7 mouse cellular contexts compared by ENCODE assay signal in genomic region chr19:43523551-43523950, GRCm38 (mm10). TPM values are rescaled to one million over a fixed set of nuclear protein-coding genes. Genes with fewer than 3 reads are reported as not detected.
DNase-seq lines count a peak whose midpoint lies in the region; ATAC-seq and TF ChIP-seq lines count a peak whose summit lies in the region.

No protein-coding gene starts in this region.

- no peaks in the 10 kb centered on the region for H3K9me3 ChIP-seq in heart, postnatal 0 days (replicated peaks; ENCODE audit: control insufficient read depth, low read length)
- H3K9me3 ChIP-seq in limb, embryonic 11.5 days (ENCODE audit: control insufficient read depth, low read length) = no peaks in the 10 kb centered on the region
- H3K9me3 ChIP-seq in midbrain, embryonic 15.5 days = no peaks in the 10 kb centered on the region
- no peaks in the 10 kb centered on the region for H3K9me3 ChIP-seq in stomach, embryonic 14.5 days (ENCODE audit: control insufficient read depth, low read depth, low read length)

- peaks cover 7% of the 10 kb centered on the region for H3K36me3 ChIP-seq in C2C12 (ENCODE audit: control insufficient read depth, insufficient read depth)
- no peaks in the 10 kb centered on the region for H3K36me3 ChIP-seq in heart, postnatal 0 days (replicated peaks; ENCODE audit: control insufficient read depth, insufficient read depth, low read length)
- H3K36me3 ChIP-seq in limb, embryonic 11.5 days (ENCODE audit: control insufficient read depth, insufficient read depth, low read length) = no peaks in the 10 kb centered on the region
- no peaks in the 10 kb centered on the region for H3K36me3 ChIP-seq in midbrain, embryonic 15.5 days (replicated peaks)
- no peaks in the 10 kb centered on the region for H3K36me3 ChIP-seq in stomach, embryonic 14.5 days (ENCODE audit: control insufficient read depth, insufficient read depth, low read length)

- H3K4me3 ChIP-seq in C2C12 (ENCODE audit: insufficient read depth, poor library complexity, severe bottlenecking) = peak overlapping the region; percentile 44
- peak overlapping the region; percentile 60 for H3K4me3 ChIP-seq in heart, postnatal 0 days (ENCODE audit: low read depth, low read length)
- H3K4me3 ChIP-seq in limb, embryonic 11.5 days (ENCODE audit: low read depth, low read length) = peak overlapping the region; percentile 74
- H3K4me3 ChIP-seq in midbrain, embryonic 15.5 days = peak overlapping the region; percentile 76
- H3K4me3 ChIP-seq in stomach, embryonic 14.5 days (ENCODE audit: low read depth, low read length) = peak overlapping the region; percentile 74

- peak overlapping the region; percentile 64 for H3K4me2 ChIP-seq in heart, postnatal 0 days (ENCODE audit: low read depth, low read length)
- H3K4me2 ChIP-seq in limb, embryonic 11.5 days (ENCODE audit: low read depth, severe bottlenecking) = peak overlapping the region; percentile 59
- peak overlapping the region; percentile 87 for H3K4me2 ChIP-seq in midbrain, embryonic 15.5 days
- peak overlapping the region; percentile 86 for H3K4me2 ChIP-seq in stomach, embryonic 14.5 days (replicated peaks; ENCODE audit: low read depth, low read length)

- peaks cover 42% of the 10 kb centered on the region for H3K79me3 ChIP-seq in C2C12 (ENCODE audit: low read depth)

- no peak for TF ChIP-seq EP300 in heart, postnatal 0 days (IDR thresholded peaks at IDR 0.05; ENCODE audit: low read depth)

- no peak for ATAC-seq in heart, postnatal 0 days (ENCODE audit: insufficient read depth, low read depth)
- no peak for ATAC-seq in limb, embryonic 11.5 days (ENCODE audit: insufficient number of reproducible peaks, low FRiP score, low TSS enrichment, low read depth)
- ATAC-seq in midbrain, embryonic 15.5 days (replicated peaks) = no peak
- ATAC-seq in stomach, embryonic 14.5 days (ENCODE audit: insufficient number of reproducible peaks, insufficient read depth, low FRiP score, low read depth) = no peak

- peak overlapping the region; percentile 43 for H3K9ac ChIP-seq in heart, postnatal 0 days (replicated peaks; ENCODE audit: low read depth, low read length)
- peak overlapping the region; percentile 71; the same call in 1 of the 2 replicates for H3K9ac ChIP-seq in limb, embryonic 11.5 days (ENCODE audit: low read length)
- H3K9ac ChIP-seq in midbrain, embryonic 15.5 days = peak overlapping the region; percentile 65
- 0 out of 2 replicates have a peak overlapping the region, but pooled peaks have one; percentile 45 for H3K9ac ChIP-seq in stomach, embryonic 14.5 days (replicated peaks; ENCODE audit: low read depth, low read length)

- peak overlapping the region; percentile 83 for H3K27ac ChIP-seq in heart, postnatal 0 days (ENCODE audit: low read depth)
- H3K27ac ChIP-seq in limb, embryonic 11.5 days (replicated peaks; ENCODE audit: low read depth, low read length) = no peak overlapping the region
- H3K27ac ChIP-seq in midbrain, embryonic 15.5 days = no peak overlapping the region
- no peak overlapping the region for H3K27ac ChIP-seq in stomach, embryonic 14.5 days (ENCODE audit: low read length)

- H3K27me3 ChIP-seq in C2C12 (ENCODE audit: control insufficient read depth, insufficient read depth, insufficient read length) = no peaks in the 10 kb centered on the region
- no peaks in the 10 kb centered on the region for H3K27me3 ChIP-seq in heart, postnatal 0 days (ENCODE audit: control insufficient read depth, insufficient read depth, low read length)
- H3K27me3 ChIP-seq in limb, embryonic 11.5 days (ENCODE audit: control insufficient read depth, insufficient read depth, low read length) = no peaks in the 10 kb centered on the region
- H3K27me3 ChIP-seq in midbrain, embryonic 15.5 days (replicated peaks) = no peaks in the 10 kb centered on the region
- H3K27me3 ChIP-seq in stomach, embryonic 14.5 days (ENCODE audit: control insufficient read depth, insufficient read depth, low read length) = no peaks in the 10 kb centered on the region

- H3K79me2 ChIP-seq in C2C12 (ENCODE audit: control insufficient read depth, insufficient read depth) = peaks cover 55% of the 10 kb centered on the region

- no peak for TF ChIP-seq CTCF in C2C12 (IDR thresholded peaks at IDR 0.05; ENCODE audit: control insufficient read depth, insufficient read depth, insufficient read length)
- TF ChIP-seq CTCF in heart, postnatal 0 days (IDR thresholded peaks at IDR 0.05; ENCODE audit: low read depth) = no peak

- H3K4me1 ChIP-seq in heart, postnatal 0 days (ENCODE audit: control insufficient read depth, insufficient read depth) = peaks cover 13% of the 10 kb centered on the region; the same call in 1 of the 2 replicates
- H3K4me1 ChIP-seq in limb, embryonic 11.5 days (ENCODE audit: control insufficient read depth, insufficient read depth, low read length) = peaks cover 3% of the 10 kb centered on the region
- peaks cover 45% of the 10 kb centered on the region for H3K4me1 ChIP-seq in midbrain, embryonic 15.5 days
- peaks cover 4% of the 10 kb centered on the region; the same call in 1 of the 2 replicates for H3K4me1 ChIP-seq in stomach, embryonic 14.5 days (ENCODE audit: control insufficient read depth, insufficient read depth, low read length)

- WGBS in heart, postnatal 0 days = 3% methylated on average over 12 of the region's 12 CpGs
- 10% methylated on average over 12 of the region's 12 CpGs for WGBS in limb, embryonic 11.5 days
- 4% methylated on average over 12 of the region's 12 CpGs for WGBS in midbrain, embryonic 15.5 days
- 4% methylated on average over 12 of the region's 12 CpGs for WGBS in stomach, embryonic 14.5 days

- DNase-seq in ES-CJ7 (ENCODE audit: low read depth, low spot score) = peak; percentile 66
- DNase-seq in embryo, embryonic 10 days (ENCODE audit: low spot score) = peak; percentile 54
- DNase-seq in heart, postnatal 0 days (ENCODE audit: low spot score) = peak; percentile 41
- peak; percentile 37 for DNase-seq in limb, embryonic 11.5 days (ENCODE audit: low spot score)

- H3ac ChIP-seq in C2C12 (ENCODE audit: control insufficient read depth, insufficient read length, low read depth) = peak overlapping the region; percentile 67

TF ChIP-seq in C2C12, 6 proteins besides CTCF, POLR2A, EP300 and RAD21:
- peak; percentile 73 for TF ChIP-seq USF1 (IDR thresholded peaks at IDR 0.05; ENCODE audit: low read depth)
- no peak for TF ChIP-seq MYOD1 (IDR thresholded peaks at IDR 0.05; ENCODE audit: control insufficient read depth, insufficient read length, low read depth)

RNA-seq across cellular contexts. Expression of gene Got1, which starts 0.9 kb away (rescaled TPM):
- 69.8 TPM for polyA plus RNA-seq in C2C12 (2012; fragmentation: generic; extraction: Trizol)
- 344 and 375 TPM in 2 replicates for total RNA-seq in heart, postnatal 0 days (2014; rRNA removed; ENCODE audit: low replicate concordance)
- polyA plus RNA-seq in heart, postnatal 0 days (2015; fragmentation: Nextera tagmentation; extraction: Ambion mirVana) = 394 and 404 TPM in 2 replicates
- polyA plus RNA-seq in limb, embryonic 11.5 days (2014; fragmentation: Nextera tagmentation; extraction: Ambion mirVana) = 41.0 and 45.6 TPM in 2 replicates
- polyA plus RNA-seq in midbrain, embryonic 15.5 days (2015; fragmentation: Nextera tagmentation; extraction: Ambion mirVana) = 94.6 and 97.8 TPM in 2 replicates
- polyA plus RNA-seq in stomach, embryonic 14.5 days (2014; fragmentation: Nextera tagmentation; extraction: Ambion mirVana) = 21.3 and 21.6 TPM in 2 replicates
